Mouse (Mus musculus) heart, postnatal 0 days (tissue): Measurements from ENCODE around the gene Gm12216.

ENCODE experiments used
- CTCF ChIP-seq: IDR thresholded peaks from 2 replicates; pipeline ENCODE4 v1.5.1; 2016; ENCODE audit warnings: antibody characterized with exemption, control low read depth, low read depth
- EP300 ChIP-seq: IDR thresholded peaks from 2 replicates; pipeline ENCODE4 v1.6.1; 2016; ENCODE audit warnings: antibody characterized with exemption, low read depth

- TF ChIP-seq CTCF (no peak), EP300 (no peak)
These were observed 23.6 kb downstream of the Gm12216 start for GRCm38 (mm10) chr11:53835379-53836010.
